Mouse (Mus musculus): ENCODE measurements around the gene AI481877.

- TF ChIP-seq POLR2A (IDR thresholded peaks at IDR 0.05; ENCODE audit: insufficient read depth, low read length) = no peak
- no peak for TF ChIP-seq CTCF (IDR thresholded peaks at IDR 0.05; ENCODE audit: low read depth, low read length)
Measured at GRCm38 (mm10) chr4:59175003-59175402, 36.2 kb upstream of the AI481877 start.
